Mouse (Mus musculus) testis, adult 2 months (tissue): Measurements from ENCODE around the gene Fthl17e.

Experiments
- CTCF ChIP-seq: fragments of 200-500 bp; IDR thresholded peaks from 2 replicates; pipeline ENCODE4 v1.5.1; 2012; ENCODE audit warnings: low read depth, mild to moderate bottlenecking, inconsistent platforms, low read length, moderate library complexity; ENCODE audit not compliant: control insufficient read depth, insufficient read depth, insufficient replicate concordance
- POLR2A ChIP-seq: fragments of 200-500 bp; IDR thresholded peaks from 2 replicates; pipeline ENCODE4 v1.6.1; 2012; ENCODE audit warnings: low read depth, mild to moderate bottlenecking, inconsistent platforms, low read length, moderate library complexity; ENCODE audit not compliant: control insufficient read depth

DNA sequence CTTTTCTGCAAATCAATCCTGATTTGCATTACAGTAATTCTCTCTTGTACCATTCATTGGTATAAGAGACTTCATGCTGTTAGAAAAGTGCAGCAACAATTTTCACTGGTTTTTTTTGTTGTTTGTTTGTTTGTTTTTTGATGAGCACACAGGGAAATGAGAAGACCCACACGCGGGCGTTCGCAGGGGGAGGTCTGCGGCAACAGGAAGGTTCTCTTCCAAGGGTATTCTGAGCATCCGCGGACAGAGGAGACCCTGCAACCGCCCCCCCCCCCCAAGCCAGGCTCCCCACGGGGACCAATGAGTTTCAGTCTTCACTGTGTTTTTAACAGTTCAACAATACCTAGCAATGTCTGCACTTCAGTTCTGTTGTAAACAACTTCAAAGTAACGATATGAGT is 13.8 kb upstream of the Fthl17e start:
- TF ChIP-seq POLR2A, result no peak
- no peak for TF ChIP-seq CTCF
